Mouse (Mus musculus): ENCODE measurements around the gene Dnaic1.

- TF ChIP-seq CTCF (IDR thresholded peaks at IDR 0.05; ENCODE audit: low read depth, low read length) = no peak
- TF ChIP-seq POLR2A (IDR thresholded peaks at IDR 0.05; ENCODE audit: insufficient read depth, low read length) = no peak
Measured at GRCm38 (mm10) chr4:41527076-41527475, 42.5 kb upstream of the Dnaic1 start.

Measured in ES-Bruce4 (cell line).